20 mouse cellular contexts compared by ENCODE assay signal in genomic region chr15:36884074-36884473, GRCm38 (mm10).
DNase-seq lines count a peak whose midpoint lies in the region; ATAC-seq and TF ChIP-seq lines count a peak whose summit lies in the region.
"Had no signal": no experiment of that assay in that cellular context is flagged by ENCODE, and none has a peak within 500 bp of the region (broad histone marks: within the 10 kb centered on the region; RNA-seq: fewer than 3 reads in every experiment).

No protein-coding gene starts in this region.

- peak; percentile 69 for DNase-seq in liver, adult 2 months (ENCODE audit: extremely low read depth, low read depth, low spot score)
- DNase-seq in liver = no peak
- DNase-seq in liver, postnatal 0 days = no peak
- peak; percentile 26 for DNase-seq in MN1 (ENCODE audit: low spot score)
- DNase-seq in hindbrain, postnatal 0 days (ENCODE audit: low spot score) = no peak
- DNase-seq: B cell, adult 2 months; cerebellum, adult 11 months; cerebellum, postnatal 14 days; embryo, embryonic 11 days had no signal

- no peak for TF ChIP-seq POLR2A in liver, adult 2 months (IDR thresholded peaks at IDR 0.05; ENCODE audit: extremely low read depth, insufficient read depth, low read length)
- TF ChIP-seq POLR2A in small intestine, adult 2 months (IDR thresholded peaks at IDR 0.05; ENCODE audit: low read depth, low read length) = no peak

- H3K9me3 ChIP-seq in liver, postnatal 0 days (ENCODE audit: low read length) = no peaks in the 10 kb centered on the region
- no peaks in the 10 kb centered on the region for H3K9me3 ChIP-seq in liver, embryonic 12.5 days (replicated peaks)
- no peaks in the 10 kb centered on the region for H3K9me3 ChIP-seq in hindbrain, postnatal 0 days (ENCODE audit: low read length)
- H3K9me3 ChIP-seq: embryonic facial prominence, embryonic 13.5 days; embryonic facial prominence, embryonic 15.5 days; forebrain, embryonic 10.5 days; forebrain, embryonic 12.5 days; G1E had no signal

- no peaks in the 10 kb centered on the region for H3K27me3 ChIP-seq in liver, adult 2 months (ENCODE audit: control insufficient read depth, insufficient read depth, low read length)
- H3K27me3 ChIP-seq in liver, postnatal 0 days (ENCODE audit: insufficient read depth, low read length) = no peaks in the 10 kb centered on the region
- no peaks in the 10 kb centered on the region for H3K27me3 ChIP-seq in liver, embryonic 12.5 days (replicated peaks)
- H3K27me3 ChIP-seq in small intestine, adult 2 months (ENCODE audit: control insufficient read depth, insufficient read depth, low read length) = no peaks in the 10 kb centered on the region
- H3K27me3 ChIP-seq in hindbrain, postnatal 0 days (ENCODE audit: insufficient read depth, low read length) = no peaks in the 10 kb centered on the region
- H3K27me3 ChIP-seq: CH12.LX; embryonic facial prominence, embryonic 13.5 days; embryonic facial prominence, embryonic 15.5 days; forebrain, embryonic 12.5 days had no signal

- H3K27ac ChIP-seq in liver, adult 2 months (replicated peaks; ENCODE audit: insufficient read depth, low read depth, low read length) = no peak overlapping the region
- no peak overlapping the region for H3K27ac ChIP-seq in liver, postnatal 0 days (ENCODE audit: low read depth)
- H3K27ac ChIP-seq in liver, embryonic 12.5 days = no peak overlapping the region
- H3K27ac ChIP-seq in small intestine, adult 2 months (ENCODE audit: insufficient read depth, low read depth, low read length) = peak overlapping the region; percentile 92
- no peak overlapping the region for H3K27ac ChIP-seq in hindbrain, postnatal 0 days
- H3K27ac ChIP-seq: forebrain, embryonic 10.5 days; forebrain, embryonic 12.5 days had no signal

- H3K4me2 ChIP-seq in liver, postnatal 0 days (ENCODE audit: low read depth, low read length) = no peak overlapping the region
- no peak overlapping the region for H3K4me2 ChIP-seq in liver, embryonic 12.5 days
- H3K4me2 ChIP-seq in hindbrain, postnatal 0 days (ENCODE audit: low read depth, low read length) = no peak overlapping the region
- H3K4me2 ChIP-seq: embryonic facial prominence, embryonic 13.5 days; embryonic facial prominence, embryonic 15.5 days; forebrain, embryonic 12.5 days had no signal

- TF ChIP-seq CTCF in liver, adult 2 months (IDR thresholded peaks at IDR 0.05; ENCODE audit: low read depth, low read length) = no peak
- no peak for TF ChIP-seq CTCF in liver, postnatal 0 days (IDR thresholded peaks at IDR 0.05; ENCODE audit: low read depth)
- TF ChIP-seq CTCF in small intestine, adult 2 months (IDR thresholded peaks at IDR 0.05; ENCODE audit: extremely low read depth, insufficient read length, insufficient replicate concordance, low read depth, low read length) = no peak
- no peak for TF ChIP-seq CTCF in hindbrain, postnatal 0 days (IDR thresholded peaks at IDR 0.05; ENCODE audit: low read depth)

- no peaks in the 10 kb centered on the region for H3K36me3 ChIP-seq in liver, adult 2 months (ENCODE audit: control insufficient read depth, insufficient read depth, low read length)
- H3K36me3 ChIP-seq in liver, postnatal 0 days (replicated peaks; ENCODE audit: insufficient read depth, low read length) = no peaks in the 10 kb centered on the region
- H3K36me3 ChIP-seq in liver, embryonic 12.5 days = no peaks in the 10 kb centered on the region
- H3K36me3 ChIP-seq in small intestine, adult 2 months (ENCODE audit: control insufficient read depth, insufficient read depth, low read length) = no peaks in the 10 kb centered on the region
- H3K36me3 ChIP-seq in hindbrain, postnatal 0 days (ENCODE audit: insufficient read depth, low read length) = no peaks in the 10 kb centered on the region
- H3K36me3 ChIP-seq: embryonic facial prominence, embryonic 13.5 days; embryonic facial prominence, embryonic 15.5 days; forebrain, embryonic 10.5 days; forebrain, embryonic 12.5 days; G1E had no signal

- no peak for TF ChIP-seq EP300 in liver, postnatal 0 days (IDR thresholded peaks at IDR 0.05; ENCODE audit: low read depth)

- 0 out of 2 replicates have a peak, but pooled peaks cover 6% of the 10 kb centered on the region for H3K4me1 ChIP-seq in liver, adult 2 months (ENCODE audit: control insufficient read depth, insufficient read depth, low read length)
- H3K4me1 ChIP-seq in liver, postnatal 0 days (ENCODE audit: insufficient read depth) = peaks cover 4% of the 10 kb centered on the region; the same call in 1 of the 2 replicates
- H3K4me1 ChIP-seq in liver, embryonic 12.5 days = 0 out of 2 replicates have a peak, but pooled peaks cover 7% of the 10 kb centered on the region
- H3K4me1 ChIP-seq in small intestine, adult 2 months (ENCODE audit: control insufficient read depth, insufficient read depth, insufficient read length, low read length) = peaks cover 52% of the 10 kb centered on the region
- no peaks in the 10 kb centered on the region for H3K4me1 ChIP-seq in hindbrain, postnatal 0 days (ENCODE audit: insufficient read depth, low read length)

- peak; percentile 54 for ATAC-seq in liver, postnatal 0 days
- ATAC-seq in liver, embryonic 12.5 days = no peak
- no peak for ATAC-seq in hindbrain, postnatal 0 days
- ATAC-seq: CD4-positive, CD25-positive, alpha-beta regulatory T cell, adult 4 months; forebrain, embryonic 14.5 days had no signal

- no peaks in the 10 kb centered on the region for H3K79me2 ChIP-seq in liver, adult 2 months (ENCODE audit: control insufficient read depth, insufficient read depth, low read length)

- H3K4me3 ChIP-seq in liver, adult 2 months (ENCODE audit: insufficient read depth, low read depth, low read length) = no peak overlapping the region
- H3K4me3 ChIP-seq in liver, postnatal 0 days (ENCODE audit: low read depth, low read length) = no peak overlapping the region
- no peak overlapping the region for H3K4me3 ChIP-seq in liver, embryonic 12.5 days
- no peak overlapping the region for H3K4me3 ChIP-seq in small intestine, adult 2 months (ENCODE audit: low read depth, low read length)
- no peak overlapping the region for H3K4me3 ChIP-seq in hindbrain, postnatal 0 days (ENCODE audit: low read length)
- H3K4me3 ChIP-seq: embryonic facial prominence, embryonic 13.5 days; embryonic facial prominence, embryonic 15.5 days; erythroblast, embryonic 14.5 days; forebrain, embryonic 10.5 days; forebrain, embryonic 12.5 days had no signal

- H3K9ac ChIP-seq in liver, adult 2 months (ENCODE audit: low read depth, low read length) = no peak overlapping the region
- H3K9ac ChIP-seq in liver, postnatal 0 days (replicated peaks) = no peak overlapping the region
- H3K9ac ChIP-seq in liver, embryonic 12.5 days = no peak overlapping the region
- no peak overlapping the region for H3K9ac ChIP-seq in hindbrain, postnatal 0 days (replicated peaks; ENCODE audit: low read length)
- H3K9ac ChIP-seq: embryonic facial prominence, embryonic 13.5 days; embryonic facial prominence, embryonic 15.5 days; forebrain, embryonic 12.5 days had no signal

- 66% methylated on average over 3 of the region's 3 CpGs for WGBS in liver, adult 2 months
- WGBS in liver, postnatal 0 days (ENCODE audit: insufficient replicate concordance) = 65% methylated on average over 3 of the region's 3 CpGs
- 75% methylated on average over 3 of the region's 3 CpGs for WGBS in liver, embryonic 12.5 days (ENCODE audit: insufficient replicate concordance)
- 92% methylated on average over 3 of the region's 3 CpGs for WGBS in small intestine, adult 2 months
- 89% methylated on average over 3 of the region's 3 CpGs for WGBS in hindbrain, postnatal 0 days

Comparison
In these comparisons a context has a peak if more than half of its experiments do, and no peak if none do; other contexts are left out.
1. DNase-seq: peak in liver, adult 2 months (single experiment) and MN1 (single experiment); none in liver (single experiment), liver, postnatal 0 days (single experiment) and hindbrain, postnatal 0 days (single experiment).